Mouse (Mus musculus) ES-E14 (cell line): ENCODE data around the gene Shprh. TPM values are rescaled to one million over a fixed set of nuclear protein-coding genes. Genes with fewer than 3 reads are reported as not detected.
"Not testable (repeated sequence)": the region's sequence is repeated elsewhere in the genome, so short reads cannot be mapped to it uniquely, and the experiment has no call there.

Experiments used
- DNase-seq: peaks from one replicate; pipeline ENCODE4 v3.0.0-alpha.2; 2013; ENCODE audit warnings: low read depth, low spot score
- H3K27ac ChIP-seq: 2 replicates; pipeline ENCODE4 v1.5.1; 2012; ENCODE audit warnings: low read depth, mild to moderate bottlenecking, low read length, moderate library complexity, mixed read lengths; ENCODE audit not compliant: poor library complexity, insufficient read depth, severe bottlenecking
- H3K36me3 ChIP-seq: 2 replicates; pipeline ENCODE4 v1.6.1; 2012; ENCODE audit warnings: mild to moderate bottlenecking, low read length, moderate library complexity, mixed read lengths; ENCODE audit not compliant: control insufficient read depth, poor library complexity, insufficient read depth, severe bottlenecking
- H3K4me1 ChIP-seq, 2 experiments: fragments of 150-350 bp in 1 of 2; sonication (generic) in 1 of 2; 2 replicates each; pipeline ENCODE4 v1.6.1; 2012; ENCODE audit warnings: low read length in 2 of 2, mild to moderate bottlenecking in 1 of 2, mixed read lengths in 1 of 2; ENCODE audit not compliant: control insufficient read depth in 2 of 2, insufficient read depth in 2 of 2, poor library complexity in 1 of 2
- H3K4me3 ChIP-seq, 2 experiments: fragments of 150-350 bp in 1 of 2; sonication (generic) in 1 of 2; 2 replicates each; pipeline ENCODE4 v1.5.1; 2012; ENCODE audit warnings: low read length in 2 of 2, low read depth in 1 of 2, mild to moderate bottlenecking in 1 of 2, mixed read lengths in 1 of 2; ENCODE audit not compliant: insufficient read depth in 1 of 2, poor library complexity in 1 of 2, severe bottlenecking in 1 of 2
- H3K9ac ChIP-seq: 2 replicates; pipeline ENCODE4 v1.6.1; 2012; ENCODE audit warnings: low read depth, mild to moderate bottlenecking, low read length, mixed read lengths; ENCODE audit not compliant: poor library complexity, insufficient read depth, severe bottlenecking
- H3K9me3 ChIP-seq: fragments of 150-350 bp; sonication (generic); 2 replicates; pipeline ENCODE4 v1.6.1; 2012; ENCODE audit warnings: low read depth, mild to moderate bottlenecking, low read length; ENCODE audit not compliant: control insufficient read depth, insufficient read depth
- CHD2 ChIP-seq: IDR thresholded peaks from 2 replicates; pipeline ENCODE4 v1.6.1; 2014; ENCODE audit warnings: mild to moderate bottlenecking, low read depth, low read length, inconsistent platforms
- HCFC1 ChIP-seq: IDR thresholded peaks from 2 replicates; pipeline ENCODE4 v1.6.1; 2012; ENCODE audit warnings: low read length, inconsistent platforms, borderline replicate concordance; ENCODE audit not compliant: insufficient read depth
- MAFK ChIP-seq: IDR thresholded peaks from 2 replicates; pipeline ENCODE4 v1.6.1; 2014; ENCODE audit warnings: mild to moderate bottlenecking, low read depth, low read length, inconsistent platforms; ENCODE audit not compliant: insufficient read depth
- ZC3H11A ChIP-seq: IDR thresholded peaks from 2 replicates; pipeline ENCODE4 v1.6.1; 2012; ENCODE audit warnings: low read depth, mild to moderate bottlenecking, inconsistent platforms, low read length, borderline replicate concordance
- ZNF384 ChIP-seq: IDR thresholded peaks from 2 replicates; pipeline ENCODE4 v1.6.1; 2012; ENCODE audit warnings: low read depth, low read length, inconsistent platforms
- in situ Hi-C, 2 experiments: fragments of 600-800 bp; cut with MboI; formaldehyde crosslinking; loops; one replicate each; pipeline ENCODE4 v1.15.1; 2025; ENCODE audit warnings: low sequenced_read_pairs in 2 of 2, inconsistent platforms in 1 of 2; ENCODE audit not compliant: unreplicated experiment in 2 of 2
- total RNA-seq: library from RNA; depleted of rRNA; stranded (reverse); fragments of 300-350 nt; gene quantifications from 2 replicates; pipeline ENCODE4 v1.2.3, GENCODE M21; 2012

Shprh gene
- total RNA-seq, 1 experiment: 23.1 TPM

DNA sequence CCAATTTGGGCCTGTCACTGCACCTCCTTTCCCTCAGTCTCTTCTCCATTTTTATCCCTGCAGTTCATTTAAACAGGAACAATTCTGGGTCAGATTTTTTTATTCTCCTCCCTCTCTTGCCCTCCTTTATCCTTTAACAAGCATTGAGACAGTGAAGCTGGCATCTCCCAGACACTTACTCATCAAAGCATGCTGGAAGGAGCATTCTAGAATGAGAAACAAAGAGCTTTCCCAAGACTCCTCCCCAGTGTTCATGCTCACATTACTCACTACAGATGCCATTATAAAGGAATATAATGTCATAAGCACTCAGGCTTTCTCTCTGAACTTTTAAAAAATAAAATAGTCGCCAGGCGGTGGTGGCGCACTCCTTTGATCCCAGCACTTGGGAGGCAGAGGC lies 77.2 kb downstream of the Shprh start:
- peaks cover 4 to 13% of the 10 kb centered on the region in 2 experiments for H3K4me1 ChIP-seq
- in situ Hi-C loops: no loop called here

GRCm38 (mm10) chr10:11229545-11230178 lies 80.4 kb downstream of the Shprh start:
- Histone ChIP-seq H3K36me3 (no peaks in the 10 kb centered on the region), H3K4me3 (no peak overlapping the region), H3K27ac (no peak overlapping the region; the same call in 1 of the 2 replicates), H3K9me3 (no peaks in the 10 kb centered on the region), H3K9ac (no peak overlapping the region), H3K4me1 (peaks cover 4 to 14% of the 10 kb centered on the region in 2 experiments)
- DNase-seq: peak; percentile 51
- TF ChIP-seq ZC3H11A (no peak), HCFC1 (no peak), MAFK (peak; percentile 62; the same call in 1 of the 2 replicates), CHD2 (no peak), ZNF384 (peak; percentile 73)
- in situ Hi-C loops: no loop called here

More for the DNA sequence above, 77.2 kb downstream of the Shprh start:
- no peak for DNase-seq
- no peak overlapping the region for H3K27ac ChIP-seq
- H3K9ac ChIP-seq: no peak overlapping the region
- no peaks in the 10 kb centered on the region for H3K36me3 ChIP-seq
- no peaks in the 10 kb centered on the region for H3K9me3 ChIP-seq
- no peak for TF ChIP-seq ZC3H11A
- TF ChIP-seq ZNF384: no peak
- H3K4me3 ChIP-seq: no peak overlapping the region

DNA sequence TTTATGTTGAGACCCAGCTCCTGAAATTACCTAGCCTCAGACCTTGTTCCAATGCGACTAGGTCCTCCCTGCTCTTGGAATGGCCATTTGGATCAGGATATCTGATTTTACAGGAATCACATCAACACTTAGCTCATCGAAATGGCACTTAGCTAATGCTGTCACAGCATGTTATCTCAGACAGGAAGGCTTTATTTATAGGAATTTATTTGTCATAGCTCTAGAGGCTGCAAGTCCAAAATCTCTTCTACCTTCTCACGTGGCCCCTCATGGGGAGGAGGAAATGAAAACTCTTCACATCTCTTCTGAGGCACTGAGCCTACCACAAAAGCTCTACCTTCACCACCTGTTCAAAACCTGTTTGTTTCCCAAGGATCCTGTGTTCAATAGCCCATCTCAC lies 84.0 kb downstream of the Shprh start:
- in situ Hi-C loops: no loop called here
- TF ChIP-seq MAFK: no peak
- TF ChIP-seq CHD2: no peak
- no peak for TF ChIP-seq ZC3H11A
- no peak for TF ChIP-seq ZNF384
- TF ChIP-seq HCFC1: no peak

DNA sequence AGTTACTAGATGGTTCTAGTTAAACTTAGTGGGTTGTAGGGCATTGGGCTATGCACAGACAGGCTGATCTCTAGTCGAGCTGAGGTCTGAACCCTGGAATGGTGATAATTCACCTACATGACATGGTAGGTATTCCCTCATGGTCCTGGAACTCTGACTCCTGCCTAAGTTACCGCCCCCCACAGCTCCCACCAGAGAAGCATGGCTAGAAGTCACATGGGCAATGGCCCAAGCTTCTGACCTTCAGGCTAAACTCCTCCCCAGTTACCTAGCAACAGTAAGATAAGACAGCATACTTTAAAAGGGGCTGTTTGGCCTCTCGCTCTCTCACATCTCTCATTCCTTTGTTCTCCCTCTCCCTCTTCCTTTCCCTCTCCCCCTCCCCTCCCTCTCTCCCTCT lies 93.8 kb downstream of the Shprh start:
- in situ Hi-C loops, H3K9ac ChIP-seq, H3K9me3 ChIP-seq, DNase-seq, H3K27ac ChIP-seq, H3K4me1 ChIP-seq, H3K36me3 ChIP-seq, H3K4me3 ChIP-seq: not testable (repeated sequence)

More for the DNA sequence above, 84.0 kb downstream of the Shprh start:
- Histone ChIP-seq H3K9ac (no peak overlapping the region), H3K9me3 (no peaks in the 10 kb centered on the region), H3K27ac (no peak overlapping the region), H3K4me3 (no peak overlapping the region), H3K4me1 (peaks cover 2 to 14% of the 10 kb centered on the region in 2 experiments), H3K36me3 (no peaks in the 10 kb centered on the region)
- DNase-seq: no peak

GRCm38 (mm10) chr10:11248210-11248609 lies 99.0 kb downstream of the Shprh start:
- no peaks in the 10 kb centered on the region for H3K36me3 ChIP-seq
- DNase-seq: no peak

More at GRCm38 (mm10) chr10:11248210-11248609, 99.0 kb downstream of the Shprh start:
- no peaks in the 10 kb centered on the region for H3K4me1 ChIP-seq
- H3K9ac ChIP-seq: no peak overlapping the region
- TF ChIP-seq CHD2: no peak
- no peak for TF ChIP-seq MAFK
- no peak for TF ChIP-seq ZC3H11A
- no peak for TF ChIP-seq ZNF384
- TF ChIP-seq HCFC1: no peak
- no peak overlapping the region for H3K27ac ChIP-seq
- in situ Hi-C loops: no loop called here
- H3K4me3 ChIP-seq: no peak overlapping the region
- H3K9me3 ChIP-seq: no peaks in the 10 kb centered on the region
